Mouse (Mus musculus) CH12.LX (cell line): ENCODE measurements at regions not wholly inside any gene's neighbourhood (a gene's known extent, or its start where the extent isn't known, plus 50 kb on each side); places are given as distances from the start of the nearest gene placed in this dataset.

Experiments used
- CHD2 ChIP-seq: IDR thresholded peaks from 2 replicates; pipeline ENCODE4 v1.6.1; 2011; ENCODE audit warnings: low read length, improper control_type of control experiment
- CTCF ChIP-seq, 2 experiments: IDR thresholded peaks in 1 of 2; conservative IDR thresholded peaks in 1 of 2; 2 replicates each; pipeline ENCODE4 v1.5.1; 2011 to 2012; ENCODE audit warnings: low read depth in 2 of 2, low read length in 2 of 2, improper control_type of control experiment in 1 of 2, inconsistent platforms in 1 of 2, mild to moderate bottlenecking in 1 of 2, moderate library complexity in 1 of 2
- EP300 ChIP-seq: IDR thresholded peaks from 2 replicates; pipeline ENCODE4 v1.6.1; 2011; ENCODE audit warnings: low read length, improper control_type of control experiment
- ETS1 ChIP-seq: conservative IDR thresholded peaks from 2 replicates; pipeline ENCODE4 v1.6.1; 2012; ENCODE audit warnings: low read depth, mild to moderate bottlenecking, inconsistent platforms, low read length, improper control_type of control experiment, moderate library complexity
- MYC ChIP-seq: IDR thresholded peaks from 2 replicates; pipeline ENCODE4 v1.6.1; 2011; ENCODE audit warnings: low read depth, mild to moderate bottlenecking, improper control_type of control experiment, low read length
- PAX5 ChIP-seq: IDR thresholded peaks from 2 replicates; pipeline ENCODE4 v1.6.1; 2012; ENCODE audit warnings: low read length, inconsistent platforms, mixed read lengths
- POLR2A ChIP-seq: IDR thresholded peaks from 2 replicates; pipeline ENCODE4 v1.6.1; 2011; ENCODE audit warnings: low read depth, mild to moderate bottlenecking, improper control_type of control experiment, low read length
- RCOR1 ChIP-seq: conservative IDR thresholded peaks from 2 replicates; pipeline ENCODE4 v1.6.1; 2012; ENCODE audit warnings: low read depth, mild to moderate bottlenecking, inconsistent platforms, low read length, improper control_type of control experiment
- TBP ChIP-seq: conservative IDR thresholded peaks from 2 replicates; pipeline ENCODE4 v1.6.1; 2011; ENCODE audit warnings: low read depth, low read length, improper control_type of control experiment

- TF ChIP-seq RCOR1 (no peak), MYC (no peak), TBP (no peak), EP300 (no peak), POLR2A (no peak), PAX5 (no peak), CHD2 (no peak), ETS1 (no peak), CTCF (conservative IDR thresholded peaks at IDR 0.05 in 1 of 2, IDR thresholded peaks at IDR 0.05 in 1 of 2; ENCODE audit: low read depth in 2 of 2, low read length in 2 of 2) (no peak)
These were observed 497.9 kb downstream of the Gm11232 start for GRCm38 (mm10) chr4:71259897-71260296.
